Mouse (Mus musculus) spleen, adult 2 months (tissue): ENCODE data around the gene Itgb1bp1.

Source experiments
- CTCF ChIP-seq: fragments of 200-500 bp; IDR thresholded peaks from 2 replicates; pipeline ENCODE4 v1.5.1; 2011; ENCODE audit warnings: mild to moderate bottlenecking, inconsistent platforms; ENCODE audit not compliant: insufficient read depth, insufficient read length, insufficient replicate concordance; ENCODE audit errors: extremely low read depth
- POLR2A ChIP-seq: fragments of 200-500 bp; IDR thresholded peaks from 2 replicates; pipeline ENCODE4 v1.6.1; 2011; ENCODE audit warnings: low read depth, low read length, inconsistent platforms

- TF ChIP-seq CTCF (no peak), POLR2A (no peak)
These were observed 21.1 kb downstream of the Itgb1bp1 start for GRCm38 (mm10) chr12:21264970-21265369.
